Mouse (Mus musculus): ENCODE data around the gene Fam234a. TPM values are rescaled to one million over a fixed set of nuclear protein-coding genes. Genes with fewer than 3 reads are reported as not detected.

Fam234a gene
- polyA plus RNA-seq, 1 experiment = not detected

DNA sequence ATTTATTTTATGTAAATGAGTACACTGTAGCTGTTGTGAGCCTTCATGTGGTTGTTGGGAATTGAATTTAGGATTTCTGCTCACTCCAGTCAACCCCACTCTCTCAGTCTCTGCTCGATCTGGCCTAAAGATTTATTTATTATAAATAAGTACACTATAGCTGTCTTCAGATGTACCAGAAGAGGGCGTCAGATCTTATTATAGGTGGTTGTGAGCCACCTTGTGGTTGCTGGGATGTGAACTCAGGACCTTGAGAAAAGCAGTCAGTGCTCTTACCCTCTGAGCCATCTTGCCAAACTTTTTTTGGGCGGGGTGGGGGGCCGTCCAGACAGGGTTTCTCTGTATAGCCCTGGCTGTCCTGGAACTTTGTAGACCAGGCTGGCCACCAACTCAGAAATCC, 17.8 kb upstream of the Fam234a start:
- no peak overlapping the region for H3K4me3 ChIP-seq (ENCODE audit: insufficient read depth, low read depth, low read length)
- WGBS = 77% methylated on average over 4 of the region's 4 CpGs

GRCm38 (mm10) chr17:26255313-26255712, 11.3 kb upstream of the Fam234a start:
- WGBS = 94% methylated on average over 7 of the region's 7 CpGs
- no peak overlapping the region for H3K27ac ChIP-seq (ENCODE audit: insufficient read depth, low read depth, low read length)

More for the DNA sequence above, 17.8 kb upstream of the Fam234a start:
- Histone ChIP-seq H3K4me1 (ENCODE audit: control insufficient read depth, insufficient read depth, low read length) (no peaks in the 10 kb centered on the region), H3K27ac (ENCODE audit: insufficient read depth, low read depth, low read length) (no peak overlapping the region)
- TF ChIP-seq CTCF (IDR thresholded peaks at IDR 0.05; ENCODE audit: insufficient read depth, low read depth, low read length) (no peak), POLR2A (IDR thresholded peaks at IDR 0.05; ENCODE audit: insufficient read depth, low read depth, low read length) (no peak)

GRCm38 (mm10) chr17:26253399-26253798, 9.4 kb upstream of the Fam234a start:
- Histone ChIP-seq H3K4me3 (ENCODE audit: insufficient read depth, low read depth, low read length) (peak overlapping the region; percentile 80), H3K4me1 (ENCODE audit: control insufficient read depth, insufficient read depth, low read length) (no peaks in the 10 kb centered on the region; the same call in 1 of the 2 replicates), H3K27ac (ENCODE audit: insufficient read depth, low read depth, low read length) (peak overlapping the region; percentile 87)
- TF ChIP-seq CTCF (IDR thresholded peaks at IDR 0.05; ENCODE audit: insufficient read depth, low read depth, low read length) (0 out of 2 replicates have a peak, but pooled peaks have one; percentile 5), POLR2A (IDR thresholded peaks at IDR 0.05; ENCODE audit: insufficient read depth, low read depth, low read length) (no peak)
- under 1% methylated on average over 24 of the region's 24 CpGs for WGBS

More at GRCm38 (mm10) chr17:26255313-26255712, 11.3 kb upstream of the Fam234a start:
- H3K4me3 ChIP-seq (ENCODE audit: insufficient read depth, low read depth, low read length) = no peak overlapping the region
- no peaks in the 10 kb centered on the region; the same call in 1 of the 2 replicates for H3K4me1 ChIP-seq (ENCODE audit: control insufficient read depth, insufficient read depth, low read length)
- no peak for TF ChIP-seq POLR2A (IDR thresholded peaks at IDR 0.05; ENCODE audit: insufficient read depth, low read depth, low read length)
- TF ChIP-seq CTCF (IDR thresholded peaks at IDR 0.05; ENCODE audit: insufficient read depth, low read depth, low read length) = no peak

DNA sequence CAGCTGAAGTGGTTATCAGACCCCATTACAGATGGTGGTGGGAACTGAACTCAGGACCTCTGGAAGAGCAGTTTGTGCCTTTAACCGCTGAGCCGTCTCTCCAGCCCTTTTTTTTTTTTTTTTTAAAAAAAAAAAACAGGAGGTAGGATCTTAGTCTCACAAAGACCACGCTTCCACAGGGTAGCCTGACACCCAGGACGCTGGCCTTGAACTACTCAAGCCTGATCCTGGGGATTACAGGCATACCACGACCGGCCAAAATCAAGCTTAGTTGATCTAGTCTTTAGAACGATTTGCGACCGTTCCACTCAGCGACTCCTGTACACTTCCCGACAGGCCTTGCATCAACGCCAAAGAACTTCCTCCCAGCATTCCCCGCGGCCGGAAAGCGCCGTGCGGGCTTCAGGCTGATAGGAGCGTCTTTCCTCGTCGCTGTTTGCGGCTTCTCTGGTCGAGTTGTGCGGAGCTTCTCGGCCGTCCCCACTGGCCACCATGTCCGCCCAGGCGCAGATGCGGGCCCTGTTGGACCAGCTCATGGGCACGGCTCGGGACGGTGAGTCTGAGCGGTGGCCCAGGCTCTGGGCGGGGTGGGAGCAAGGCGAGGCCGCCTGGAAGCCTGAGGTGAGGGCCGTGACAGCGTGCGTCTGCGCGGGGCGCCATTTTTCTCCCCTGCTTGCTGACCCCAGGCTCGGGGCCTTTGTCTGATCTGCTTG, 8.7 kb upstream of the Fam234a start, which contains the start of gene Luc7l:
Gene Luc7l (plus strand): TSS at position 358 of the 713 bp plus-strand sequence.
- H3K4me1 ChIP-seq (ENCODE audit: control insufficient read depth, insufficient read depth, low read length) = no peaks in the 10 kb centered on the region; the same call in 1 of the 2 replicates
- peak within 1 kb of the TSS; percentile 80 for H3K4me3 ChIP-seq (ENCODE audit: insufficient read depth, low read depth, low read length)
- peak; percentile 84 for TF ChIP-seq POLR2A (IDR thresholded peaks at IDR 0.05; ENCODE audit: insufficient read depth, low read depth, low read length)
- 0 out of 2 replicates have a peak, but pooled peaks have one; percentile 6 for TF ChIP-seq CTCF (IDR thresholded peaks at IDR 0.05; ENCODE audit: insufficient read depth, low read depth, low read length)
- peak within 1 kb of the TSS; percentile 87 for H3K27ac ChIP-seq (ENCODE audit: insufficient read depth, low read depth, low read length)
- under 1% methylated on average over 43 of the region's 43 CpGs for WGBS

- Histone ChIP-seq H3K4me1 (ENCODE audit: control insufficient read depth, insufficient read depth, low read length) (no peaks in the 10 kb centered on the region; the same call in 1 of the 2 replicates), H3K27ac (ENCODE audit: insufficient read depth, low read depth, low read length) (no peak overlapping the region), H3K4me3 (ENCODE audit: insufficient read depth, low read depth, low read length) (no peak overlapping the region)
- TF ChIP-seq POLR2A (IDR thresholded peaks at IDR 0.05; ENCODE audit: insufficient read depth, low read depth, low read length) (no peak), CTCF (IDR thresholded peaks at IDR 0.05; ENCODE audit: insufficient read depth, low read depth, low read length) (no peak)
- 52% methylated on average over 4 of the region's 4 CpGs for WGBS
Measured at GRCm38 (mm10) chr17:26251886-26252538, 8.0 kb upstream of the Fam234a start.

DNA sequence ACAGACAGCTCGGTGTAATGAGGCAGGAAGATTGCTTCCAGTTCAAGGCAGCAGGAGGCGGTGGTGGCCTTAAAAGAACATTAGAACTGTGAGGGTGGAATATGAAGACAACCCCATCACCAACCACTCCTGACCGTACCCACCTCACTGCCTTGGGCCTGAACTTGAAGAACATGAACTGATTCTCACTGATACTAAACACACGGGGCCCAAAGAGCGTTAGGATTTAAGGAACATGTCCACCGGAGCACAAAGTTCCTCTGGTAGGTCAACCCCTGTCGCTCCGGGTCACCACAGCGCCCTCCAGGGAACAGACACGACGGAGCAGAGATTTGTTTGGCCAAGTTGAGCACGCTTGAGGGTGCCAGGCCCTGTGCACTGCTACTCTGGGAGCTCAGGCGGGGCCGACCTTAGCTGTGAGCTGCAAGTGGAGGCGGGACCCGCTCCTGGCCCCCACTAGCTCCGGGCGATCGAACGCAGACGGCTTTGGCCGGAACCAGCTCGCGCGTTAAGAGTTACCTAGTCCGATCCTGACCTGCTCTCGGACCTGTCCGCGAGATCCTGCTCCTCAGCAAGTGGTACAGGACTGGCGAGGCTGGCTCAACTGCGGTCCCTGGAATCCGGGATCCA, 456 bp downstream of the Fam234a start:
- TF ChIP-seq POLR2A (IDR thresholded peaks at IDR 0.05; ENCODE audit: insufficient read depth, low read depth, low read length) = no peak
- H3K27ac ChIP-seq (ENCODE audit: insufficient read depth, low read depth, low read length) = peak overlapping the region; percentile 59
- WGBS = under 1% methylated on average over 32 of the region's 32 CpGs
- peak overlapping the region; percentile 86 for H3K4me3 ChIP-seq (ENCODE audit: insufficient read depth, low read depth, low read length)
- peaks cover 6% of the 10 kb centered on the region for H3K4me1 ChIP-seq (ENCODE audit: control insufficient read depth, insufficient read depth, low read length)

DNA sequence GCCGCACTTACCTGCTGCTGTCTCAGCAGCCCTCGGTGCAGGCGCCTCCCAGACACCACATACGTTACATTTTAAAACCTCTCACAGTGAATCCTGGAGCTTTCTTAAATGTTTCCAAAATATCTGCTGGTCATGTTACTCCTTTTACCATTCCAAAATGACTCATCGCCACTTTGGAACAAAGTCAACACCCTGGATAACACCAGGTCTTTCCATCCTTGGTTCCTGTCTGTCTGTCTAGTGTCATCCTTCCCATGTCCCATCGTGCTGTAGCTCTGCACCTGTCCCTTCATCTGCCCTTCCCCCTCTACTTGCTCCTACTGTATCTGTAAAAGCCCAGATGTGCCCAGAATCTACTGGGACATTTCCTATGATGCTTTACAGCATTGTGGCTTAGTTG, 3.1 kb downstream of the Fam234a start:
- no peak overlapping the region for H3K4me3 ChIP-seq (ENCODE audit: insufficient read depth, low read depth, low read length)
- no peak overlapping the region for H3K27ac ChIP-seq (ENCODE audit: insufficient read depth, low read depth, low read length)
- H3K4me1 ChIP-seq (ENCODE audit: control insufficient read depth, insufficient read depth, low read length) = peaks cover 9% of the 10 kb centered on the region
- 56% methylated on average over 6 of the region's 6 CpGs for WGBS
- no peak for TF ChIP-seq POLR2A (IDR thresholded peaks at IDR 0.05; ENCODE audit: insufficient read depth, low read depth, low read length)
- no peak for TF ChIP-seq CTCF (IDR thresholded peaks at IDR 0.05; ENCODE audit: insufficient read depth, low read depth, low read length)

- TF ChIP-seq CTCF (IDR thresholded peaks at IDR 0.05; ENCODE audit: insufficient read depth, low read depth, low read length) = no peak
- no peak for TF ChIP-seq POLR2A (IDR thresholded peaks at IDR 0.05; ENCODE audit: insufficient read depth, low read depth, low read length)
- WGBS = 80% methylated on average over 6 of the region's 6 CpGs
- no peak overlapping the region for H3K27ac ChIP-seq (ENCODE audit: insufficient read depth, low read depth, low read length)
- no peak overlapping the region for H3K4me3 ChIP-seq (ENCODE audit: insufficient read depth, low read depth, low read length)
- H3K4me1 ChIP-seq (ENCODE audit: control insufficient read depth, insufficient read depth, low read length) = peaks cover 11% of the 10 kb centered on the region
Measured at GRCm38 (mm10) chr17:26240120-26240790, 3.8 kb downstream of the Fam234a start.

Measured in olfactory bulb, adult 2 months (tissue).